Mouse (Mus musculus): ENCODE measurements around the gene Oaf. TPM values are rescaled to one million over a fixed set of nuclear protein-coding genes. Genes with fewer than 3 reads are reported as not detected.

Oaf gene
- polyA plus RNA-seq, 1 experiment from 2014 or later: 11.3 TPM

DNA sequence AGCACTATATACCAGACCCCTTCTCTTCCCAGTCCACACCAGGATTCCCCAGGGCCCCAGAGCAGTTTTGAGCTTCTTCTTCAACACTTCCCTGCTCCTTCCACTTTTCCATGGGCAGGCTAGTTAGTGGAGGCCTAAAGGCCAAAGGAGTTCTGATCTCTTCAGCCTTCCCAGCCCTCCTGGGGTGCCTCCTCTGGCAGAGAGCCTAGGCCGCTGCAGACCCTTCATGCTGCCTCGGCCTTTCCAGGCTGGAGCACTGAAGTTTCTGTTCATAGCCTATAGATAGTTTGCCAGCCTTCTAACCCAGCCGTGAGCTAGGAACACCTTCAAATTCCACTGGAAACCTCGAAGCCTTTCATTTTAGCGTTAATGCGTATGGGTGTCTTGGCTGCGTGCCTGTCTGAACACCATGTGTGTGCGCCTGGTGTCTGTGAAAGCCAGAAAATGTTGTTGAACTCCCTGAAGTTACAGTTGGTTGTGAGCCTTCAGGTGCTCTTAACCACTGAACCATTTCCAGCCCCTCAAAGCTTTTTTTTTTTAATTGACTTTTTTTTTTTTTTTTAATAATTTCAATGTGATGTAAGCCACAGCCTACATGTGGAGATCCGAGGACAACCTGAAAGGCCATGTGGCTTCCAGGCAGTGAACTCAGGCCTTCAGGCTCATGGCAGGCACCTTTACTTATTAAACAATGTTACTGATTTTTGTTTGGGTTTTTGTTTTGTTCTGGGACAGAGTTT lies 23.3 kb upstream of the Oaf start:
- no peak overlapping the region for H3K4me2 ChIP-seq
- 79% methylated on average over 9 of the region's 9 CpGs for WGBS
- ATAC-seq (ENCODE audit: low FRiP score): no peak
- H3K4me1 ChIP-seq (replicated peaks): no peaks in the 10 kb centered on the region; the same call in 1 of the 2 replicates
- H3K36me3 ChIP-seq: no peaks in the 10 kb centered on the region
- no peak overlapping the region for H3K4me3 ChIP-seq
- no peak overlapping the region for H3K9ac ChIP-seq
- H3K27me3 ChIP-seq: peaks cover 36% of the 10 kb centered on the region
- no peak overlapping the region for H3K27ac ChIP-seq
- H3K9me3 ChIP-seq: no peaks in the 10 kb centered on the region

DNA sequence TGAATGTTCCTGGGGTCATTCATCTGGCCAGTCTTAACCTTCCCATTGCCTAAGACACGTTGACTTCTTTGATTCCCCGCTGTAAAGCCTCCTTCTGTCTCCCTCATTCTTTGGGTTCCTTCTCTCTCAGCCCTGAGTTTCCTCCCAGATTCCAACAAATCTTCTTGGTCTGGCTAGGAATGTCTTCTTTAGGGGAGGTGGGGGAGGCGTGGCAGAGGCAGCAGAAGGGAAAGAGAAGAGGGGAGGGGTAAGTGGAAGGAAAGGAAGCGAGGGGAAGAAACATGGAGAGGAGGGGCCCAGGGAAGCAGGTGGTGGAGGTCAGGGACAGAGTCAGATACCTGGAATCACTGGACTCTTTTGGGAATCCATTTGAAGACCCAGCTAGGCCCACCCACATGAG lies 22.7 kb upstream of the Oaf start:
- no peak for ATAC-seq (ENCODE audit: low FRiP score)
- Histone ChIP-seq H3K9ac (no peak overlapping the region), H3K27me3 (peaks cover 33% of the 10 kb centered on the region), H3K4me1 (replicated peaks) (no peaks in the 10 kb centered on the region; the same call in 1 of the 2 replicates), H3K4me3 (no peak overlapping the region), H3K9me3 (no peaks in the 10 kb centered on the region), H3K36me3 (no peaks in the 10 kb centered on the region), H3K27ac (no peak overlapping the region), H3K4me2 (no peak overlapping the region)
- 68% methylated on average over 4 of the region's 4 CpGs for WGBS

DNA sequence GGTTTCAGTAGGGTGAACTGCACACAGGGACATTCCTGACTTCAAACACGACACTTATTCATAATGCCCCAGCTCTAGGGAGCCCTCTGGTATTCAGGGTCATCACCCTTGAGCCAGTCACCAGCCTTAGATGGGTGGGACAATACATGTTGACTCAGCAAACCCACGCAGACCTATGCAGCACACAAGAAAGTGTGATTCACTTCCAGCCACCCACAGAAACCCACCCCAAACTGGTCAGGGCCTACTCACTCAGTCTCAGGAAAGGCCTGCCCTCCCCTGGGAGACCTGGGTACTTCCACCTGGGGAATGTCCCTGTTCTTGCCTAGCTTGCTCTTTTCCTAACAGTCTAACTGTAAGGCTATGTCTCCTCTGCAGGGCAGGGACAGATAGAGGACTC lies 22.2 kb upstream of the Oaf start:
- Histone ChIP-seq H3K4me2 (no peak overlapping the region), H3K4me1 (replicated peaks) (no peaks in the 10 kb centered on the region; the same call in 1 of the 2 replicates), H3K9me3 (no peaks in the 10 kb centered on the region), H3K27me3 (peaks cover 29% of the 10 kb centered on the region), H3K36me3 (no peaks in the 10 kb centered on the region), H3K4me3 (no peak overlapping the region), H3K27ac (no peak overlapping the region), H3K9ac (no peak overlapping the region)
- no peak for ATAC-seq (ENCODE audit: low FRiP score)
- 40% methylated on average over 2 of the region's 2 CpGs for WGBS

DNA sequence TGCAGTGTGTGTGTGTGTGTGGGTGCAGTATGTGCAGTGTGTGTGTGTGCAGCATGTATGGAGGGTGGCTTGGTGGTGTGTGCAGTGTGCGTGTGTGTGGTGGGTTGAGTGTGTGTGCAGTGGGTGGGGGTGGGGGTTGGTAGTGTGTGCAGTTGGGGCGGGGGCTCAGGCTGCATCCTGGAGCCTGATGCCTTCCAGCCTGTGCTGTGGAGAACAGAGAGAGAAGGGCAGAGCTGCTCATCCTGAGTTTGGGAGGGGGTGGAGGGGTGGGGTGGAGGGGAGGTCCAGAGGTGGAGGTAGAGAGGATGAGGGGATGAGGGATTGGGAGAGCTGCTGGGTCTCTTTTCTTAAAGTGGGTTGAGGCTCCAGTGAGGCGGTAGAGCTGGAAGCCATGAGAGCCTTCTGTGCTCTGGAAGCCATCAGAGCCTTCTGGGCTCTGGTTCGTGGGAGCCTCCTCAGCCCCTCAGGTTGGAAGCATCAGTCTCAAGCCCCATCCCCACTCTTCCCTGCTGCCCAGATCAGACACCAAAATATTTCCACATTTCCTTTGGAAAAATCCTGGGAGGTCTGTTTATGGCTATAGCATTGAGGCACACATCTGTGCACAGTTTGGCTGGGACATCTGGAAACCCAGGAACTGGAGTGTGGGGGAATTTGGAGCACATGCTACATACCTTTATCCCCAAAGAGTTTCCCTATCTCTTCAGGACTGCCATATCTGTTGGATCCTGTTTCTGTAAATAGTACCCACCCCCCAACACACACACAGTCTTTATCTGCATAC lies 21.6 kb upstream of the Oaf start:
- ATAC-seq (ENCODE audit: low FRiP score): no peak
- H3K27ac ChIP-seq: no peak overlapping the region

DNA sequence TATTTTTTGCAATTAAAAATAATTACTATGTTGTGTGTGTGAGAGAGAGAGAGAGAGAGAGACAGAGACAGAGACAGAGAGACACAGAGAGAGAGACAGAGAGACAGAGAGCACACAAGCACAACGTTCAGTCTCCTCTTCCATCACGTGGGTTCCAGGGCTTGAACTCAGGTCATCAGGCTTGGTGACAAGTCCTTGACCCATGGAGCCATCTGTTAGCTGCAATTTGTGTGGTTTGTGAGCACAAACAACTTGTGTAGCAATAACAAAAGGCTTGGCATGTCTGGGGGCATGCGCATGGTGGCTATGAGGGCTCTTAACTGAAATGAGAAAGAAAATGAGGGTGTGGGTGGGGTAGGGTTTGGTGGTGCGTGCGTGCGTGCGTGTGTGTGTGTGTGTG lies 20.9 kb upstream of the Oaf start:
- no peak for ATAC-seq (ENCODE audit: low FRiP score)
- Histone ChIP-seq H3K4me2 (no peak overlapping the region), H3K4me1 (replicated peaks) (no peaks in the 10 kb centered on the region; the same call in 1 of the 2 replicates), H3K9me3 (no peaks in the 10 kb centered on the region), H3K27me3 (peaks cover 19% of the 10 kb centered on the region; the same call in 1 of the 2 replicates), H3K9ac (no peak overlapping the region), H3K27ac (no peak overlapping the region), H3K36me3 (no peaks in the 10 kb centered on the region), H3K4me3 (no peak overlapping the region)
- WGBS: 87% methylated on average over 7 of the region's 7 CpGs

More for the DNA sequence above, 21.6 kb upstream of the Oaf start:
- Histone ChIP-seq H3K4me3 (no peak overlapping the region), H3K36me3 (no peaks in the 10 kb centered on the region), H3K27me3 (peaks cover 24% of the 10 kb centered on the region), H3K9me3 (no peaks in the 10 kb centered on the region), H3K4me2 (no peak overlapping the region), H3K9ac (no peak overlapping the region), H3K4me1 (replicated peaks) (no peaks in the 10 kb centered on the region; the same call in 1 of the 2 replicates)
- WGBS: 71% methylated on average over 4 of the region's 4 CpGs

DNA sequence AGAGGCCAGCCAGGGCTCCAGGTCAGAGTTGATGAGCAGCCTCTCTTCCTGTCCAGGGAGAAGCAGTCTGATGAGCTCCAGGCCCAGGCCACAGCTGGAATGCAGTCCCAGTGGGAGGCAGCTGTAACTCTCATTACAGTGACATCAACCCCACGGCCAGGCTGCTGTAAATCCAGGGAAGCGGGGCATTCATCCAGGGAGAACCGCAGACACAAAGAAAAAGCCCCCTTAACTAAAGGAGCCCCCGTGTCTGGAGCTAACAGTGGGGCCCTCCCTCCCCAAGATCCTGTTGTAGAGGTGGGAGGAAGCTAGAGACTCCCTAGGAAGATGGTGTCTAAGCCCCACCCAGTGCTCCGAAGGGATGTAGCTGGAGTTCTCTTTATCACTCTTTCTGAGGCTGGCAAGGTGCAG lies 13.6 kb upstream of the Oaf start:
- Histone ChIP-seq H3K27me3 (0 out of 2 replicates have a peak, but pooled peaks cover 6% of the 10 kb centered on the region), H3K9ac (no peak overlapping the region), H3K36me3 (no peaks in the 10 kb centered on the region), H3K4me1 (replicated peaks) (peaks cover 8% of the 10 kb centered on the region), H3K4me2 (no peak overlapping the region), H3K4me3 (no peak overlapping the region), H3K9me3 (no peaks in the 10 kb centered on the region), H3K27ac (peak overlapping the region; percentile 26; the same call in 1 of the 2 replicates)
- ATAC-seq (ENCODE audit: low FRiP score): no peak
- 23% methylated on average over 5 of the region's 5 CpGs for WGBS

DNA sequence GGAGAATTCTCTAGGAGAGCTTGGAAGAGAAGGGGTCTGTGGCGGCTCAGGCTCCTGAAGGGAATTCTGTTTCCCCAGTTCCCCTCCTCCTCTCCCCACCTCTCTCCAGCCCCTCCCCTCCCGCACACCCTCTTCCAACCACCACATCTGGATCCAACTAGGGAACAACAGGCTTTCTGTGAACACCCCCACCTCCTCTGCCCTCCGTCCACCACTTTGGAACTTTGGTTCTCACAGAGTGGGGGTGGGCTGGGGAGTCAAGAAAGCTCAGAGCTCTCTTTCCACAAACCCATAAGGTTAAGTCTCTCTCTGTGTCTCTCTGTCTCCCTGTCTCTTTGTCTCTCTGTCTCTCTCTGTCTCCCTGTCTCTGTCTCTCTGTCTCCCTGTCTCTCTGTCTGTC lies 13.1 kb upstream of the Oaf start:
- Histone ChIP-seq H3K9ac (no peak overlapping the region), H3K27me3 (0 out of 2 replicates have a peak, but pooled peaks cover 6% of the 10 kb centered on the region), H3K4me1 (replicated peaks) (peaks cover 8% of the 10 kb centered on the region), H3K9me3 (no peaks in the 10 kb centered on the region), H3K27ac (peak overlapping the region; percentile 26; the same call in 1 of the 2 replicates), H3K36me3 (no peaks in the 10 kb centered on the region), H3K4me3 (no peak overlapping the region), H3K4me2 (no peak overlapping the region)
- ATAC-seq (ENCODE audit: low FRiP score): no peak
- 52% methylated on average over 3 of the region's 3 CpGs for WGBS

DNA sequence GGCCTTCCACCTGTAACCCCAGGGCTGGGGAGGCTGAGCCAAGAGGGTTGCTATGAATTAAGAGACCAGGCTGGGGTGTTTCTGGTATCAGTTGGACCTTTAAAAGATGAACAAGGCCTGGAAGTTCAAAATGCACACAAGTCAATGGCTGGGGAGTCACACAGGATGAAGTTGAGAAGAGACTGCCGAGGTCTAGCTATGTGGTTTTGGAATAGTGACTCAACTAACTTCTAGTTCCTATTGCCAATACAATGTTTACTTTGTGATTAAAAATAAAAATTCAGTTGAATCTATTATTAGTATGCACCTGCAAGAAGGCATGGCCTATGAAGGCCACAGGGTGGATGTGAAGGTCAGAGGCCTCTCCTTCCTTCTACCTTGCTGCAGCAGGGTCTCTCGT lies 12.1 kb upstream of the Oaf start:
- Histone ChIP-seq H3K4me2 (no peak overlapping the region), H3K9me3 (no peaks in the 10 kb centered on the region), H3K27me3 (0 out of 2 replicates have a peak, but pooled peaks cover 6% of the 10 kb centered on the region), H3K27ac (no peak overlapping the region), H3K36me3 (no peaks in the 10 kb centered on the region), H3K9ac (no peak overlapping the region), H3K4me3 (no peak overlapping the region), H3K4me1 (replicated peaks) (peaks cover 8% of the 10 kb centered on the region)
- WGBS: 92% methylated on average over 2 of the region's 2 CpGs
- no peak for ATAC-seq (ENCODE audit: low FRiP score)

DNA sequence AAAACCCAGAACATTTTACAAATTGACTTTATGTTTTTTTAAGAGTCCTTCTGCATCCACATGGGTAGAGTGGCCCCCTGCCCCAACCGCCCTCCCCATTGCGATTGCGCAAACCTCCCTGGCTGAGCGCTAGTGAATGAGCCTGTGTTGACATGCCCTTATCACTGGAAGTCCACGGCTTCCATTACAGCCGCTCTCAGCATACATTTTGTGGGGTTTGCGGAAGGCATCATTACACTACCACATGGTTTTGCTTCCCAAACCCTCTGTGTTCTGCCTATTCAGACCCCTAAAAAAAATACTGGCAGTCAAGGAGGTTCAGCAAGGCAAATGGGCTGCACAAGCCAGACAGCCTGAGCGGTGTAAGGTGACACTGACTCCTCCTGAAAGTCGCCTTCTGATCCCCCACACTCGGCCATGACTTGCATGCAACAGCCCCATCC lies 7.0 kb upstream of the Oaf start:
- Histone ChIP-seq H3K27me3 (peaks cover 18% of the 10 kb centered on the region; the same call in 1 of the 2 replicates), H3K9ac (no peak overlapping the region)
- 51% methylated on average over 10 of the region's 10 CpGs for WGBS

DNA sequence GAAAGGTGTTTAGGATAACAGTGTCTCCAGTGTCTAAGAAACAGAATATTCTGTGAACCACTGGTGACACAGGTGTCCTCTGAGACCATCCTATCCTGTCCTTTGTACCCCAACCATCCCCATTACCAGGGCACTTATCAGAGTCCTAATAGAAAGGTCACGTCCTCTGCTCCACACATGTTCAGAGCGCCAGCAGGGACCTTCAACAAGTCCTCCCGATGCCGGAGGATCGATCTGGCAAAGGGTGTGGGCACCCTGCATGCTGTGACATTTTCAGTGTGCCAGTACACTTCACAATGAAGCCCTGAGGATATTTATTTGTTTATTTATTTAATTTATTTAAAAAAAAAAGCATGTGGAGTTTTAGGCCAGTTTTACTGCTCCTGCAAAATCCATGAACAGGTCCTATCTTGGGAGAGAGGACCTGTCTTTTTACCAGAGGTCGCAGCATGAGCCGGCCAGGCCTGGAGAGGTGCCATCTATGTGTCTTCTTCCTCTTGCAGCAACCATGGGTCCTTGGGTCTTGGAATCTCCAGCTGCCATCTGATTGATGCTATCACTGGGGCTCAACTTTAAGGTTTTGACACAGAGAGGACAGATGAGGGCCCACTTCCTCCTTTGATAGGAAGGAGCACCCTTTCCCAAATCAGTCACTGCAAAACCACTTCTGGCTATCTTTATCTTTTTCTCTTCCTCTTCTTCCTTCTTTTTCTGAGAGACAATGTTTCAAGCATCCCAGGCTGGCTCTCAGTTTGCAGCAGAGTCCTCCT lies 6.3 kb upstream of the Oaf start:
- Histone ChIP-seq H3K27me3 (peaks cover 21% of the 10 kb centered on the region; the same call in 1 of the 2 replicates), H3K4me3 (no peak overlapping the region), H3K9ac (no peak overlapping the region), H3K9me3 (no peaks in the 10 kb centered on the region), H3K27ac (no peak overlapping the region), H3K4me2 (no peak overlapping the region), H3K4me1 (replicated peaks) (peaks cover 3% of the 10 kb centered on the region; the same call in 1 of the 2 replicates), H3K36me3 (no peaks in the 10 kb centered on the region)
- 90% methylated on average over 7 of the region's 7 CpGs for WGBS
- no peak for ATAC-seq (ENCODE audit: low FRiP score)

More for the DNA sequence above, 7.0 kb upstream of the Oaf start:
- H3K36me3 ChIP-seq: no peaks in the 10 kb centered on the region
- no peak for ATAC-seq (ENCODE audit: low FRiP score)
- H3K9me3 ChIP-seq: no peaks in the 10 kb centered on the region
- no peak overlapping the region for H3K27ac ChIP-seq
- no peak overlapping the region for H3K4me3 ChIP-seq
- H3K4me2 ChIP-seq: no peak overlapping the region
- no peaks in the 10 kb centered on the region for H3K4me1 ChIP-seq (replicated peaks)

DNA sequence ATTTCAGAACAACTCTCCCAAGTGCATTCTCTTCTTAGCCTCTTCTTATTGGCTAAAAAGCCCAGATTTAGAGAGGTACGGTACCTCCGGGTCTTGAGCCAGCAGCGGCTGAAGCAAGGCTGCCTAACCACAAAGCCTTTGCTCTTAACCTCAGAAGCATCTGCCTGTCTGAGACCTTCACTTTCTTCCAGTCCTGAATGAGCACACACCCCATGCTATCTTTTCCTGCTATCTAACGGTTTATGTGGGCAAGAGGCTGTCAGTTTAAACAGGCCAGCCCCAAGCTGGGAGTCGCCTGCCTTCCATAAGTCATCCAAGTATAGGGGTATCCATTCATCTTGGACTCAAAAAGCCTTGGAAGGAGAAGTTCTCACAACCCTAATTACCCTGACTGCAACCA lies 2.7 kb upstream of the Oaf start:
- 85% methylated on average over 5 of the region's 5 CpGs for WGBS
- H3K36me3 ChIP-seq: no peaks in the 10 kb centered on the region
- no peaks in the 10 kb centered on the region for H3K9me3 ChIP-seq
- H3K27ac ChIP-seq: no peak overlapping the region
- H3K4me3 ChIP-seq: no peak overlapping the region
- no peak for ATAC-seq (ENCODE audit: low FRiP score)
- peaks cover 23% of the 10 kb centered on the region for H3K4me1 ChIP-seq (replicated peaks)
- H3K9ac ChIP-seq: no peak overlapping the region
- peaks cover 53% of the 10 kb centered on the region for H3K27me3 ChIP-seq
- no peak overlapping the region for H3K4me2 ChIP-seq

DNA sequence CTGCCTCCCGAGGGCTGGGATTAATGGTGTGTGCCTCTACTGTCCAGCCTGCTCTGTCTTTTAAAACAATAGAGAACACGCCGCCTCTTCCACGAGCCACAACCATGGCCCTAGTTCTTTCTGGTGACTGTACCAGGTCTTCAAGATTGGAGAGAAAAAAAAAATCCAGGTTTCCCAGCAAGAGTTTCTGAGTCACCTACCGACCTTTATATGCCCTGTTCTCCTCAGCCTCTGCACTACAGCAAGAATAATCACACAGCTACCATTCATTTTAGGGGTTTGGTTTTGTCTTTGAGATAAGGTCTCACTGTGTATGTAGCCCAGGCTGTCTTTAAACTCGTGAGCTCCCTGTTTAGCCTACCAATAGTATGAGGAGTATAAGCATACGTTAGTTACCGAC lies 2.3 kb upstream of the Oaf start:
- Histone ChIP-seq H3K4me3 (no peak overlapping the region), H3K9ac (no peak overlapping the region), H3K27me3 (peaks cover 58% of the 10 kb centered on the region), H3K4me1 (replicated peaks) (peaks cover 23% of the 10 kb centered on the region), H3K27ac (no peak overlapping the region), H3K4me2 (no peak overlapping the region), H3K36me3 (no peaks in the 10 kb centered on the region), H3K9me3 (no peaks in the 10 kb centered on the region)
- WGBS: 89% methylated on average over 8 of the region's 8 CpGs
- no peak for ATAC-seq (ENCODE audit: low FRiP score)

All from hindbrain, embryonic 13.5 days (tissue).